Mouse (Mus musculus) lung, postnatal 10 days (tissue): ENCODE measurements around the gene AU022252.

Experiments used
- DNase-seq: peaks from one replicate; pipeline ENCODE4 v3.0.0; 2021

AU022252 gene

DNA sequence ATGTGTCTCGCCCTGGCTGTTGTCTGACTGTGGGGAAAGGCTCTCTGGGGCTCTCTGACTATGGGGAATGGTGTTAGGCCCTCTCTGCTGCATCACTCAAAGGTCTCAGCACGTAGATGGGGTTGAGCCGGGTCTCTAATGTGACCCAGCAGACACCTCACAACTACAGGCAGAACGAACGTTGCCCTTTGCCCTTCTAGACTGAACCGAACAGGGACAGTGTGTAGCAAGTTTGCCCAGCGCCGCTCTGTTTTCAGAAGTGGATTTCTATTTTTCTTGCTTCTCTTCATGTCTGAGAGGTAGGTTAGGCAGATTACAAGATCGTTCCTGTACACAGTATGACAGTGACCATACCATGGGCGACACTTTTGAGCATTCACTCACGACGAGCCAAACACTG, 10.1 kb upstream of the AU022252 start:
- no peak for DNase-seq

DNA sequence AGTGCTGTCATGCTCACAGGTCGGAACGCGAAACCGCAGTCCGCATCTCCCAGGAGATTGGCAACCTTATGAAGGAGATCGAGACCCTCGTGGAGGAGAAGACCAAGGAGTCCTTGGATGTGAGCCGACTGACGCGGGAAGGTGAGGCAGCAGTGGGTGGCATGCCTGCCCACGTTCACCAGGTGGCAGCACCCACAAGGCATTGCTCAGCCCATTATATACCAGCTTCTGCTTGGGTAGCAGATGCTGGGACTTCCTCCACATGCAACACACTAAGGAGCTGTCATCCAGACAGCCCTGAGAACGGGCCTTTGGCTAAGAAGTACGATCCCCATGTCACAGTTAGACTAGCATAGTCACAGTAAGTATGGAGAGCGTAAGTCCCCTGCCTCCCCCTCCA, 9.2 kb upstream of the AU022252 start:
- DNase-seq, result peak; percentile 49

DNA sequence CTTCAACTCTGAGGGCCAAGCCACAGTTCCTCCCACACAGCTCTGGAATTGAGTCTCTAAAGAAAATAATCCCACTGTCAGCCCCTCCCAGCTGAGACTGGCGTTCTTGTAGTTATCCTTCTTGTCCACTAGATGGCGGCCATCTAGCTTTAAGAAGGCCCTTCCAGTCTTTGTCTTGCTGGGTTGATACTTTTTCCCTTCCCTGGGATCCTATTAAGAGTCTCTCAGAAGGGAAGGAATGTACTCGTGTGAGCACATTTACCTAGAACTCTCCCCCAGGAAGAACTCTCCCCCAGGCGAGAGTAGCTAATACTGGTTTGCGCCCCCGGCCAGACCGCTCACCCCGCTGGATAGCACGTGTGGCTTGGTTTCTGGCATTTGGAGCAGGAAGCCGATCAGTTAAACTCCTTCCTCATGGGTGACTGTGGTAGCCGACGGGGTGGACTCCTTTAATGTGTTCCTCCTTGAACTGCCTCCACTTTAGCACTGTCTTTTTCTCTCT, 6.7 kb upstream of the AU022252 start:
- peak; percentile 70 for DNase-seq

GRCm38 (mm10) chr4:119238661-119239060, 6.1 kb upstream of the AU022252 start:
- no peak for DNase-seq

DNA sequence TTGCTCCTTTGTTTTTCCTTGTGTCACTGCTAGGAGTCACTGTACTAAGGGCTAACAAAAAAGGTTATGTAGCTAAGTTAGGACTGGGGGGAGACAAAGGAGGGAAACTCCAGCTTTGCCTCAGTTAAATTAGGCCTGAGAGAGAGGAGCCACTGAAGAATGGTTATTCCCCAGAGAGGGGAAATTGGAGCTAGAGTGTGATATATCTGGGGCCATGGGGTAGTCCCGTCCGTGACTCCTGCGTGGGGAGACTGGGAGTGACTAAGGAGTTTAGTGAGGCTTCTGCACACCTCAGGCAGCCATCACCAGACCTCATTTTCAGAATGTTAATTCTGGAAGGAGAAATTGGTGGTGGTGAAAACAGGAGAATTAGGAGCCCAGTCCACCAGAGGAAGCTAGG, 1.8 kb upstream of the AU022252 start:
- no peak for DNase-seq

DNA sequence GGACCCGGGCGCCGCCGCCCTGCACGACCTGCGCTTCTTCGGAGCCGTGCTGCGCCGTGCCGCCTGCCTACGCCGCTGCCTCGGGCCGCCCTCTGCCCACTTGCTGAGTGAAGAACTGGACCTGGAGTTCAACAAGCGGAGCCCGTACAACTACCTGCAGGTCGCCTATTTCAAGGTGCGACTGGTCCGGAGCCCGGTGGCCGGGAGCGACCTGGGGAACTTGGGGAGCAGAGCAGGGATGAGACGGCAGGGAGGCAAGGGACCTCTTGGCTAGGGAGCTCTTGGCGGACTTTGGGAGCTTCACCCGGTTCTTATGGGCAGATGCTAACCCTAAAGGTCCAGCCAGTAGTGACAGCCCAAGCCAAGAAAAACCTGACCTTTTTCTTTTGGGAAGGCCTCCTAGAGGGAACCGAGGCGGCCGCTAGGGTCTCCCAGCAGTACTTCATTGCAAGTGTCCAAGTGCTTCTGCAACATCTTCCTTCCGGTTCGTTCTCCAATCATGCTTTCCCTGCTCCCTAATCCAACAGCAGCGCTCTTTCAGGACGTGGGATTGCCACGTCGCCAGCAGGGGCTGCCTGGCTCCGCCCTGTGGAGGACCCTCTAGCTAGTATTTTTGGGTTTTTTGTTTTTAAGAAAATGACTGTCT, 867 bp upstream of the AU022252 start:
- DNase-seq, result peak; percentile 62

DNA sequence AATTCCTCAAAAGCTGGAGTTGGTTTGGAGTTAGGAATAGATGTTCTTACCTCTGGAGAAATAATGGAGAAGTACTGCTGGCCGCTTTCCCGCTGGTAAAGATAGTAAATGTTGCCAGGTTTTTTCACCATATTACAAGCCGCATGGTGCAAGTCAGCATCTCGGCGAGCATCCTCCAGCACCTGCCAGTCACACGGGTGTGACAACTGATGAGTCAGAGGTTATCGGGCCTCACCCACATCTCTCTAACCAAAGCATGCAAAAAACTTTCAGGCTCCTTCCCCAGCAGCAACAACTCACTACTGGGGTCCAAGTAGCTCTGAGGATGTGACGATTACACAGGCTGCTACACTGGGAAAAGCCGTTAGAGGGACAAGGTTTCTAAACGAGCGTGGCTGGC, 5.8 kb downstream of the AU022252 start:
- no peak for DNase-seq

GRCm38 (mm10) chr4:119225719-119226118, 6.8 kb downstream of the AU022252 start:
- DNase-seq, result no peak

DNA sequence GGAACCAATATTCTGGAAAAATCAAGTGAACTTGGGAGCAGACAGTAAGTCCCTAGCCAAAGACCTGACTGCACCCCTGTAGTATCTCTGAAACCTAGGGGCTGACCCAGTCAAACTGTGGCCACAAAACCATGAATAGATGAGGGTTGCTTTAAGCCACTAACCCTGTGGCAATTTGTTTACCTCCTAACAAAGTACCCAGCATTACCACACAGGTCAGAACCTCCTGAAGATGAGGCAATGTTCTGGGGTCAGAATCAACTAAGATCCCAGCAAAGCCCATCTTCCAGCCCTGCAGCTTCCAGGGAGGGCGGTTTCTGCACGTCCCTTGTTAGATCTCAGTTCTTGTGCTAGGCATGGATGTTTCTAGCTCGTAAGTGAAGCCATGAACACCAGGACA, 8.0 kb downstream of the AU022252 start:
- DNase-seq, result no peak

GRCm38 (mm10) chr4:119223696-119224095, 8.8 kb downstream of the AU022252 start:
- DNase-seq, result peak; percentile 33

- DNase-seq, result no peak
Observed at GRCm38 (mm10) chr4:119218169-119218568, 14.3 kb downstream of the AU022252 start, which contains the start of gene Tmem269. Gene Tmem269, minus strand, starts transcription at chr4:119218217.

DNA sequence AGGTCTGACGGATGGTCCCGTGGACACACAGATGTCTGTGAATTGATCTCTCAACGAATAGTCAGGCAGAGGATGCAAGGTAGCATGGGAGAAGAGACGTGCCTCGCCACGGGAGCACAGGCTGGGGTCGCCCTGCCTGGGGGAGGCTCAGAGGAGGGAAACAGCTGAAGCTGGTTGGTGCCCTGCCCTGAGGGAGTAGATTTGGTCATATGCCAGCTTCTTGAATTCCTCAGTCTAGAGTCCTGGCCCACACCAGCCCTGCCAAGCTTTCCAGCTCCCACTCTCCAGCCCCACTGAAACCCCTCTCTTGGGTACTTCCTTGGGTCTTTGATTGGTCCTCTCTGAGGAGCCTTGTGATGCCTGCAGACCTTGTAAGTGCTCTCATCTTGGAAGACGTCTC, 15.8 kb downstream of the AU022252 start:
- DNase-seq, result no peak

DNA sequence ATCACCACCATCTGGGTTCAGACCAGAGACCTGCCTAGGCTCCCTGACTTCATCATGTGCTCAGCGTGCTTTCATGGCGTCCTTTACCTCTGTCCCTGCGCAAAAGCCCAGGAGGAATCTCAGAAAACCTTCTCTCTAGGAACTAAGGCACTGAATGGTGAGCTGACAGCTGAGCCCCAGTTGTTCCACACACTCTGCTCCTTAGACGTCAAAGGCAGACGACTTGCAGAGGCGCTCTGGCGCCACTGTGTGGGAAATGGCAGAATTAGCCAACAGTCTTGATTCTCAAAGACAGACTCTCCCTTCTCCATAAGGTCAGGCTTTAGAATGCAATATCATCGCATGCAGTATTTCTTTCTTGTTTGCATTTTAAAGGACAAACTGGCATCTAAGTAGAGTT, 27.8 kb downstream of the AU022252 start:
- peak; percentile 75 for DNase-seq

GRCm38 (mm10) chr4:119198105-119198504, 34.4 kb downstream of the AU022252 start:
- DNase-seq, result no peak

GRCm38 (mm10) chr4:119195582-119196320, 36.8 kb downstream of the AU022252 start:
- no peak for DNase-seq

DNA sequence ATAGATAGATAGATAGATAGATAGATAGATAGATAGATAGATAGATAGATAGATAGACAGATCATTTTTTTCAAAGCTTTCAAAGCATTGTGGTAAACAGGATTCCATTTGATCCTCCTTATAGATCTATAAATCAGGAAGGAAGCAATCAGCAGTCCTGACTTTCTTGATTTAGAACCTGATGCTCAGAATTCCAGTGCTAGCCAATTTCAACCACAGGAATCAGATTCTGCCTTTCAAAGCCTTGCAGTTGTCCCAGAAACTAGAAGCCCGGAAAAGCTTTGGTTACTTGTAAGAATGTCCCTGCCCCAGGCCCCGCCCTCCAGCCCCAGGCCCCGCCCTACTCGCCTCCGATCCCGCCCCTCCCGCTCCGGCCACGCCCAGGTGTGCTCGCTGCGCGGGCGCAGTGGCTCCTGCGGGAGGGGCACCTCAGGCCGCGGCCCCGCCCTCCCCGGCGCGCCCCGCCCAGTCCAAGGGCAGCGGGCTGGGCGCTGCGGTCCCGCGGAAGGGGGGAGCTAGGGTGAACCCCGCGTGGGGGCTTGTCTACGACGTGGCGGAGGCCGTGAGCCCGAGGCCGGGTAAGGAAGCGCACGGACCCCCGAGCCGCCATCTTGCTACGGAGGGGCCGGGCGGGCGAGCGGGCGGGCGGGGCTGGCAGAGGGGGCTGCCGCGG, 37.5 kb downstream of the AU022252 start, which contains the start of gene Svbp:
Gene Svbp (plus strand): TSS at position 398 of the 673 bp plus-strand sequence.
- peak; percentile 87 for DNase-seq

DNA sequence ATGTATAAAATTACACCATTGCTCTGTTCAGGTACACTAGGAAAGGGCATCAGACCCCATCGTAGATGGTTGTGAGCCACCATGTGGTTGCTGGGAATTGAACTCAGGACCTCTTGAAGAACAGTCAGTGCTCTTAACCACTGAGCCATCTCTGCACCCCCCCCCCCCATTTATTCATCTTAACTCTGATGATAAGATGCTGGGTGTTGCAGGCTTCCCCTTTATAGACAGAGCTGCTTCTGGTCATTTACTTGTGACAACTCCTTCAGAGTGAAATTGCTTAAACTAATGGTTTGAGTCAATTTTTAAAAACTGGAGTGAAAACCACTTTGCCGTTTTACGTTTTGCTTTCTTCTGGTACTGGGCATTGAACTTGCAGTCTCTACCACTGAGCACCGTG, 39.8 kb downstream of the AU022252 start:
- no peak for DNase-seq

DNA sequence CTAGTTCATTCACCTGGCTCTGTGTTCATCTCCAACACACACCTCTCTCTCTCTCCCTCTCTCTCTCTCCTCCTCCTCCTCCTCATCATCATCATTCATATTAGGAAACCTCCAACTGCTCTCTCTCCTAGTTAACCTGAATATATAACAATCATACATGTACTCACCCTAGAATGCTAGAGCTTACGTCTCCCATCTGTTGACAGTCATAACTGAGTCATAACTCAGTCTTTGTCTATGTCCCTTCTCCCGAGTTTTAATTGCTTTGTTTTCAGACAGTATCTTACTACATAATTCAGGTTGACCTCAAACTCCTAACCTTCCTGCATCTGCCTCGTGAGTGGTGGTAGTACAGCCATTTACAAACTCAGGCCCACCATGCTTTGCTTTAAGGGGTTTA, 41.2 kb downstream of the AU022252 start:
- DNase-seq, result no peak

- no peak for DNase-seq
Observed at GRCm38 (mm10) chr4:119190618-119191017, 41.9 kb downstream of the AU022252 start.

- no peak for DNase-seq
Observed at GRCm38 (mm10) chr4:119189864-119190263, 42.6 kb downstream of the AU022252 start, which contains the start of gene Ermap. Gene Ermap, minus strand, starts transcription at chr4:119190011.

DNA sequence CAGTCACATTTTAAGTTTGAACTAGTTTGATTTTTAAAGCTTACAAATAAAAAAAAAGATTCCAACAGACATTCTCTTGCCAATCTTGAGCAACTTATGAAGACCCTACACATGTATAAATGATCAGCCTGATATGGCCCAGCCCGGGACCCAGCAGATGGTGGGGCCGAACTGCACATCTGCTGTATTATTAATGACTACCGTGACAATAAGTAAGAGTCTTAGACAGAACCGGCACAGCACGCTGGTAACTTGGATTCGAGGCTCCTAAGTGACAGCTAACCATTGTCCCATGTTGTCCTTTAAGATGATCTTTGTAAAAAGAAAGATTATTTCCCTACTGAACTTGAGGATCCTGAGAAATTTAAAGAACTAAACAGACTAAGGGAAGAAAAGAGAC, 43.1 kb downstream of the AU022252 start:
- no peak for DNase-seq

DNA sequence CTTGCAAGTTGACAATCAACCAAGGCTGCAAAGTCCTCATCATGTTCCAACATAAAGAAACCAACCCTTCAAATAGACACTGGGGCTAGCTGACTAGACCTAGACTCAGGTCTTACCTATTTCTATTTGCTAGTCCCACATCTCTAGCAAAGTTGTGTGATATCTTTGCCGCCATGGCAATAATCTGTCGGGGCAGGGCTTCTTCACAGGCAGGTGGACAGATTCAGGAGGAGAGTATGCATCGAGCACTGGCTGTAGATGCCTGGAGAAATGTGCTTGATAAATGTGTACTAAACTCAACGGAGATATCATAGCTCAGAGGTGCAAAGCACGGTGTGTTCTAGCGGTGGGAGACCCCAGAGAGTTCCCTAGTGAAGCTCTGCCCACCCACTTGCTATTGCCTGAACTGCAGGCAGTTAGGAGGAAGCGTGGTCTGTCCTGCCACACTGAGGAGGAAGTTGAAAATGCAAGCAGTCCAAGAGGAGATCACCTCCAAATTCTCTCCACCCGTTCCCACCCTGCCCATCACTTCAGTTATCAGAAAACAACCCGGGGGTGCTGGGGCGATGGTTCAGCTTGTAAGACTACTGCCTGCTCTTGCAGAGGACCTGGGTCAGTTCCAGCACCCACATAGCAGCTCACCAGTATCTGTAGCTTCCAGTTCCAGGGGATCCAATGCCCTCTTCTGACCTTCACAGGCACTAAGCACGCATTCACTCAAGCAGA, 44.3 kb downstream of the AU022252 start:
- no peak for DNase-seq

DNA sequence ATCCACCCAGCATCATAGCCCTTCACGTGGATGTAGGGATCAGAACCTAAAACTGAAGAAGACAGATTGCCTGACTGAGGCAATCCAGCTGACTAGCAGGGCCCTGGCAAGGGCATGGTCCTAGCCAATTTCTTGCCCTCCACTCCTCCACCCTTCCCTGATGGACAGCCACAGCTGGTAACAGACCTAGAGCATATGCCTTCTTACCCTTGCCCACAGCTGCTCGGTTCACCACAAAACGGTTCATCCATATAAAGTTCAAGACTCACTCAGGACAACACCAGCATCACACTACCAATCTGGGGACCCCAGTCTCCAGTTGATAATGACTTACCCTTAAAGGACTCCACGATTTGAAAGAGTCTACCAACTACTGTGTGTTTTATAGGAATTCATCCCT, 46.7 kb downstream of the AU022252 start:
- DNase-seq, result no peak
